Mouse (Mus musculus) thymus, postnatal 0 days (tissue): Measurements from ENCODE around the gene Mitd1. TPM values are rescaled to one million over a fixed set of nuclear protein-coding genes. Genes with fewer than 3 reads are reported as not detected.

Experiments
- DNase-seq: peaks from one replicate; pipeline ENCODE4 v3.0.0-alpha.2; 2015; ENCODE audit warnings: low spot score
- polyA plus RNA-seq: library from polyadenylated mRNA; unstranded; fragments of >200 nt; fragmentation: Nextera tagmentation; extraction: Ambion mirVana; gene quantifications from 2 replicates; pipeline ENCODE4 v1.2.1, GENCODE M21; 2015

Gene Mitd1
- polyA plus RNA-seq, result 54.6 and 56.0 TPM in 2 replicates

GRCm38 (mm10) chr1:37890025-37890652, at the start of gene Mitd1, which contains the start of gene Mrpl30:
Gene Mitd1 (minus strand): TSS chr1:37890411.
Gene Mrpl30 (plus strand): TSS chr1:37890477.
- DNase-seq, result peak; percentile 91

GRCm38 (mm10) chr1:37931806-37932205, 41.6 kb upstream of the Mitd1 start:
- DNase-seq, result no peak

- no peak for DNase-seq
Observed at GRCm38 (mm10) chr1:37925971-37926370, 35.8 kb upstream of the Mitd1 start.

GRCm38 (mm10) chr1:37922536-37922935, 32.3 kb upstream of the Mitd1 start:
- no peak for DNase-seq

- no peak for DNase-seq
Observed at GRCm38 (mm10) chr1:37918096-37918495, 27.9 kb upstream of the Mitd1 start.

- no peak for DNase-seq
Observed at GRCm38 (mm10) chr1:37917666-37918065, 27.5 kb upstream of the Mitd1 start.

GRCm38 (mm10) chr1:37916393-37916792, 26.2 kb upstream of the Mitd1 start, which contains the start of gene Lyg2:
Gene Lyg2 (minus strand): TSS chr1:37916493.
- no peak for DNase-seq

- DNase-seq, result no peak
Observed at GRCm38 (mm10) chr1:37912751-37913150, 22.5 kb upstream of the Mitd1 start.

- peak; percentile 8 for DNase-seq
Observed at GRCm38 (mm10) chr1:37903178-37903577, 13.0 kb upstream of the Mitd1 start.

GRCm38 (mm10) chr1:37900288-37900687, 10.1 kb upstream of the Mitd1 start:
- DNase-seq, result no peak

GRCm38 (mm10) chr1:37899816-37900215, 9.6 kb upstream of the Mitd1 start:
- DNase-seq, result no peak

GRCm38 (mm10) chr1:37894606-37895005, 4.4 kb upstream of the Mitd1 start:
- DNase-seq, result no peak

GRCm38 (mm10) chr1:37891400-37891799, 1.2 kb upstream of the Mitd1 start:
- DNase-seq, result peak; percentile 22

GRCm38 (mm10) chr1:37889206-37889605, 1.0 kb downstream of the Mitd1 start:
- peak; percentile 14 for DNase-seq

GRCm38 (mm10) chr1:37884451-37884850, 5.8 kb downstream of the Mitd1 start:
- peak; percentile 62 for DNase-seq

- no peak for DNase-seq
Observed at GRCm38 (mm10) chr1:37883411-37883810, 6.8 kb downstream of the Mitd1 start.

- DNase-seq, result no peak
Observed at GRCm38 (mm10) chr1:37877736-37878460, 12.3 kb downstream of the Mitd1 start.

GRCm38 (mm10) chr1:37873157-37873556, 17.1 kb downstream of the Mitd1 start:
- DNase-seq, result no peak

GRCm38 (mm10) chr1:37872131-37873067, 17.8 kb downstream of the Mitd1 start:
- peak; percentile 89 for DNase-seq

GRCm38 (mm10) chr1:37871704-37872103, 18.5 kb downstream of the Mitd1 start, which contains the start of gene Lipt1:
Gene Lipt1 (plus strand): TSS chr1:37871738.
- DNase-seq, result no peak

GRCm38 (mm10) chr1:37869362-37869761, 20.8 kb downstream of the Mitd1 start:
- DNase-seq, result no peak
